Mouse (Mus musculus) A20 (cell line): ENCODE results near the gene Tdrd12.
A peak's percentile ranks its signal among the peaks of the same experiment; 100 is the strongest.
"Not testable (repeated sequence)": the region's sequence is repeated elsewhere in the genome, so short reads cannot be mapped to it uniquely, and the experiment has no call there.

Experiments used
- DNase-seq: peaks from one replicate; pipeline ENCODE4 v3.0.0-alpha.2; 2011; ENCODE audit warnings: low read depth, low spot score

Tdrd12 gene

GRCm38 (mm10) chr7:35537562-35537961 is at the start of gene Tdrd12:
Tdrd12 (minus strand) TSS chr7:35537745.
- DNase-seq = peak; percentile 22

- DNase-seq = no peak
These were observed 49.4 kb upstream of the Tdrd12 start for GRCm38 (mm10) chr7:35586906-35587445.

- peak; percentile 98 for DNase-seq
These were observed 48.7 kb upstream of the Tdrd12 start, which contains the start of gene Ankrd27 for GRCm38 (mm10) chr7:35586055-35586905. Ankrd27 (plus strand) TSS chr7:35586244.

DNA sequence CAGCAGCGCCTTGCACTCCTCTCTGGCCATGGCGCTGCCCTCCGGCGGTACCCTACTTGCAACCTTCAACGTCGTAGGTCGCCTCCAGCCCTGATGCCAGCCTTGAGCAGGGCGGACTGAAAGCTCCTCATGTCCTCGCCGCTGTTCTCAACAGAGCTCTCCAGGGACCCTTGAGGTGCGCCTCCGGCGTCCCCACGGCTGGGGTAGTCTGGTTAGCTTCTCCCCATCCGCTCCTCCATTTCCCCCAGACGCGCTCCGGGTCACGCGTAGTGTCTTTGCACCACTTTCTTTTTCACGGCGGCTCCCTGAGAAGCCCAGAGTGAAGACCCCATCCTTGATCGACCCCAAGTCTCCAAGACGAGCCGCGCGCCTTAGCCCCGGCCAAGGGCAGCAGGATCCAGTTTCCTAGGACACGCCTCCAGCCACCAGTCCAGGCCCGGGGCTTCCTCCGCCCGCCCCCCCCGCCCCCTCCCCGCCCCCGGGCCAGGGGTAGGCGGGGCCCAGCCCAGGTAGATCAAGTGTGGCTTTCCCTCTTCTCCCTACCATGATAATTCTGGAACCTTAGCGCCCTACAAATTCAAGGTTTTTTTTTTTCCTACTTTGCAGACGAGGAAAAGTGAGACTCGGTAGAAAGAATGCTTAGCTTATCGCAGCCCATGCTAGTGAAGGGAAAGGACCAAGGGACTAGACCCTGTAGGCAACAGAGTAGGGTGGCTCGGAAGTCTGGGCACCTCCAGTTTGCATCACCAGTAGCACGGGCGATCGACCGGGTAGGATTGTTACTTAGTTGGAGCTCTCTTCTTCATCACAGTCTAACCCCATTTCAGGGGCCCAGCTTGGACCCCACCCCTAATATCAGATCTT is 47.9 kb upstream of the Tdrd12 start, which contains the start of gene Rgs9bp:
TSS of gene Rgs9bp (minus strand) at position 392 of the 864 bp plus-strand sequence.
- DNase-seq = no peak

DNA sequence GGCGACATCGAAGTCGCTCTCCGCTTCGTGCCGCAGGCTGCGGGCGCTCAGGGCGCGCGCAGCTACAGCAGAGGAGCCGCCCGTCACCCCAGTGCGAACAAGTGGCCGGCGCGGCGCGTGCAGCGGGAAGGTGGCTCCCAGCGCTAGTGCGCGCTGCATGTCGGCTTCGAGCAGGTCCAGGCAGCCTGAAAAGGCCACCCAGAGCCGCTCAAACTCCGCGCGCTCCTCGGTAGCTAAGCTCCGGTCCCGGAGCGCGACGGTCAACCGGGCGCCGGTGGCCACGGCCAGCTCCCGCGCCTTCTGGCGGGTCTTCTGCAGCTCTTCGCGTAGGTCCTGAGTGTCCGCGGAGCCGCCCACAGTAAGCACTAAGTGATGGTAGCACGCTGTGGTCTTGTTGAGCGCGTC is 47.2 kb upstream of the Tdrd12 start:
- DNase-seq = no peak

DNA sequence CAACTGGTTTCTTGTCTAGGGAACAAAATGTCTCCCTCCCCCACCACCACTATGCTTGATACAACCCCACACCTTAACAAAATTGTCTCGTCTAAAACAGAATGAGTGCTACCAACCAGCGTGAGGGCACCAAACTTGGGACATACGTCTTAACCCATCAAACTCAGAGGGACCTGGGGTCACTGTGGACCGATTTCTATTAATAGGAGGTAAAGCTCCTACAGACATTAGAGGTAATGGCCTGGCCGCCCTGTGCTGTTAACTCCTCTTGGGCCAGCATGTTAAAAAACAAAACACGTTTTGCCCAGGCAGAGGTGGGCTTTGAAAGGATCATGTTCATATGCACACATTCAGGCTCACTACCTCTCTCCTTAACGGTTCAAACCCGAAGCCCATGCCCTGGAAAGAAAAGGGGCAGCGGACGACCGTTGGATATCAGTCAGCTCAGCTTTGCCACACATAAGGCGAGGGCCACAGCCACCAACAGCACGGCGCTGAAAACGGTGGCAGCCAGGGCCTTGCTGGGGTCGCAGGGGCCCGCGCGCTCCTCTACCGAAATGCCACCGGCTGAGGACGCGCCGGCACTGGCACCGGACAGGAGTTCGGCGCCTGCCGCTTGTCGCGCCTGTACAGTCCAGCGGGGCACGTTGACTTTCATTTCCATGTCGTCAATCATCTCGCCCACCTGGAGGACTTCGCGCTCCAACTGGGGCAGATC is 46.7 kb upstream of the Tdrd12 start:
- no peak for DNase-seq

DNA sequence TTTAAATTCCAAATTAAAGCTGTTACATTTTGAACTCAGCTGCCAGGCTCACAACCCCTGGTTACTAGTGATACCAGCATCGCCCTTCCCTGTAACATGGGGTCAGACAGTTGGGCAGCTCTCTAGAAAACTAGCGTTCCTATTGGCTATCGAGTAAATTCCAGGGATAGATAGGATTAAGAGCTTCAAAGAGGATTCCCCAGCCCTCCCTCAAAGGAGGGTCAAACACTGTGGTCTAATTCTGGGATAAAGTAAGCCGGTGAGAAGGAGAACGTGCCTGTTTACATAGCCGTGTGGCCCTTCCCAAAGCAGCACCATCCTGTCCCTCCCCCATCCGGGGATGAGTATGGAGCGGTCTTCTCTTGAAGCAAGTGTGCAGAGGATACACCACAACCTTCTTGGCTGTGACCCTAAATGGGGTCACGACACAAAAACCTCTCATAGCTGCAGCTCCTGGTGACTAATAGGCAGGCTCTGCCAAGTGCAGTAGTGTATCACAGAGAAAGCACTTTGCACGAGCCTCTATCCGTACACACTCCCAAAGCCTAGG is 46.0 kb upstream of the Tdrd12 start:
- DNase-seq = no peak

GRCm38 (mm10) chr7:35582719-35583118 is 45.2 kb upstream of the Tdrd12 start:
- DNase-seq = peak; percentile 64

- peak; percentile 77 for DNase-seq
These were observed 42.3 kb upstream of the Tdrd12 start for GRCm38 (mm10) chr7:35579849-35580248.

GRCm38 (mm10) chr7:35570883-35571282 is 33.3 kb upstream of the Tdrd12 start:
- DNase-seq = not testable (repeated sequence)

- peak; percentile 47 for DNase-seq
These were observed 32.2 kb upstream of the Tdrd12 start for GRCm38 (mm10) chr7:35569724-35570123.

GRCm38 (mm10) chr7:35565965-35566364 is 28.4 kb upstream of the Tdrd12 start:
- not testable (repeated sequence) for DNase-seq

DNA sequence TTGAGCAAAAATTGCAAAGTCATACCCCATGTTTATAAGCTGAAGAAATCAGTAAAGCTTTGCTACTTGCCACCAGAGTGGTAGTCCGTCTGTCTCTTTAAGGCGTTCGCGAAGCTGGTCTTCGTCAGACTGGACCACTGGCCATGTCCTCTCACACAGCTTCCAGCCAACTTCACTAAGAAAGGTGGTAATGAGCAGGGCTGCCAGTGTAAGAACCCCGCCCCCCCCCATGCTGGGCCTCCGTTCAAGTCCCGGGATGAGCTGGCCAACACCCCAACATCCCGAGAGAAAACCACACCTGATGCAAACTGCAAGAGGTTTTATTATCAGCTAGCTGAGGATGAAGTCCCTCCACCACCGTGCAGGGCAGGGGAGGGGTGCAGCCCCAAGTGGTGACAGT is 27.3 kb upstream of the Tdrd12 start:
- DNase-seq = not testable (repeated sequence)

- DNase-seq = no peak
These were observed 26.7 kb upstream of the Tdrd12 start for GRCm38 (mm10) chr7:35564067-35564865.

GRCm38 (mm10) chr7:35563071-35563470 is 25.5 kb upstream of the Tdrd12 start:
- DNase-seq = no peak

GRCm38 (mm10) chr7:35559838-35560237 is 22.3 kb upstream of the Tdrd12 start:
- DNase-seq = no peak

DNA sequence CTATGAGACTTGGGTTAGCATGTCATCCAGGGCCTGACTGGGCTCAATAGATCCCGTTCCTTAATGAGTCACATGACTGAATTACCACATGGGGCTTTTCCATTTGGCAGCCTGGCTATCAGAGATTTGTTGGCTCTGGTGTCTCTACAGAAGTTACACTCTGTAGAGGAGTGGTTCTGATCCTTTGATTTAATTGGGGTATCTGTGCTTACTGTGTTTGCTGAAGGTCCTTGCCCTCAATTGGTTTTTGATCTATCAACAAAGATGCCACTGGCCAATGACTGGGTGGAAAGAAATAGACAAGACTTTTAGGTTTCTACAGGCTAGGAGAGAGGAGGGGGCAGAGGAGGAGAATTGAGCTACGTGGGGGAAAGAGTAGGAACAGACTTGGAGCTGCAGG is 21.1 kb upstream of the Tdrd12 start:
- no peak for DNase-seq

GRCm38 (mm10) chr7:35557577-35557976 is 20.0 kb upstream of the Tdrd12 start:
- no peak for DNase-seq

GRCm38 (mm10) chr7:35556905-35557304 is 19.4 kb upstream of the Tdrd12 start:
- DNase-seq = no peak

GRCm38 (mm10) chr7:35556205-35556603 is 18.7 kb upstream of the Tdrd12 start, which contains the start of gene Nudt19:
Nudt19 (minus strand) TSS chr7:35556304.
- DNase-seq = no peak
